Mouse (Mus musculus) hindbrain, embryonic 13.5 days (tissue): ENCODE results near the gene Fig4. TPM values are rescaled to one million over a fixed set of nuclear protein-coding genes. Genes with fewer than 3 reads are reported as not detected.

Experiments used
- ATAC-seq: fragments of 200-750 bp; cut with Nextera tagmentation; 2 replicates; pipeline ENCODE4 v1.8.0; 2017; ENCODE audit warnings: moderate TSS enrichment; ENCODE audit not compliant: low FRiP score
- H3K27ac ChIP-seq: fragments of 300-500 bp; sonication (generic); 2 replicates; pipeline ENCODE4 v1.5.1; 2015; ENCODE audit warnings: inconsistent platforms, mild to moderate bottlenecking, moderate library complexity
- H3K27me3 ChIP-seq: fragments of 300-500 bp; sonication (generic); 2 replicates; pipeline ENCODE4 v1.6.1; 2015; ENCODE audit warnings: mild to moderate bottlenecking, inconsistent platforms
- H3K36me3 ChIP-seq: fragments of 300-500 bp; sonication (generic); 2 replicates; pipeline ENCODE4 v1.6.1; 2015; ENCODE audit warnings: mild to moderate bottlenecking, inconsistent platforms
- H3K4me1 ChIP-seq: fragments of 300-500 bp; sonication (generic); replicated peaks from 2 replicates; pipeline ENCODE4 v1.6.1; 2015; ENCODE audit warnings: inconsistent platforms
- H3K4me2 ChIP-seq: fragments of 300-500 bp; sonication (generic); 2 replicates; pipeline ENCODE4 v1.6.1; 2015; ENCODE audit warnings: inconsistent platforms, mild to moderate bottlenecking, moderate library complexity
- H3K4me3 ChIP-seq: fragments of 300-500 bp; sonication (generic); 2 replicates; pipeline ENCODE4 v1.5.1; 2015; ENCODE audit warnings: mild to moderate bottlenecking, inconsistent platforms
- H3K9ac ChIP-seq: fragments of 300-500 bp; sonication (generic); 2 replicates; pipeline ENCODE4 v1.6.1; 2015; ENCODE audit warnings: mild to moderate bottlenecking, inconsistent platforms
- H3K9me3 ChIP-seq: fragments of 300-500 bp; sonication (generic); 2 replicates; pipeline ENCODE4 v1.6.1; 2016; ENCODE audit warnings: inconsistent platforms
- WGBS: fragments of 180-500 bp; shearing (Covaris S2); methylation state at CpG from one replicate; pipeline ENCODE4 v1.1.7; 2015; 5-methylcytosine and 5-hydroxymethylcytosine counted together
- polyA plus RNA-seq: library from polyadenylated mRNA; unstranded; fragments of >200 nt; fragmentation: Nextera tagmentation; extraction: Ambion mirVana; gene quantifications from 2 replicates; pipeline ENCODE4 v1.2.1, GENCODE M21; 2015

Fig4 gene
- polyA plus RNA-seq, 1 experiment from 2014 or later: 28.0 TPM

DNA sequence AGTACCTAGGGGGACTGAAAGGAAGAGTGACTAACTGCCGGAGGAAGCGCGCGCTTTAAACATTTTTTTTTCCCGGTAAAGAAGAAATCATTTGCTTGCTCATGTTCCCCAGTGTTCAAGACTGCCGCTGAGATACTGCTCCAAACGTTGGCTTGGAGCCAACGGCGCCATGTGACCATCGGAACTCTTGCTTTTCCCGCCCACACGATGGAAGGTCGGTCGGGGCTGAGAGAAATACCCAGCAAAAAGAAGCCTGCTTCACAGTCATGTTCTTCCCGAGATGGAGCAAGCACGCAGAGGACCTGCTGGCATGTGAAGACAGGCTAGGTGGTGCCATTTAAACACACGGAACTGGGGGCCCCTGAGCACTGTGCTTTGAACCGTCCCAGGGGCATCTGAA, 151.6 kb downstream of the Fig4 start:
- peaks cover 2% of the 10 kb centered on the region; the same call in 1 of the 2 replicates for H3K27me3 ChIP-seq
- peaks cover 4% of the 10 kb centered on the region for H3K4me1 ChIP-seq
- H3K4me2 ChIP-seq: no peak overlapping the region
- H3K27ac ChIP-seq: no peak overlapping the region
- ATAC-seq: no peak
- WGBS: 74% methylated on average over 18 of the region's 18 CpGs
- H3K4me3 ChIP-seq: no peak overlapping the region
- H3K9me3 ChIP-seq: no peaks in the 10 kb centered on the region
- no peaks in the 10 kb centered on the region for H3K36me3 ChIP-seq
- H3K9ac ChIP-seq: no peak overlapping the region

GRCm38 (mm10) chr10:41151021-41151420, 152.0 kb downstream of the Fig4 start:
- no peak for ATAC-seq
- H3K4me2 ChIP-seq: no peak overlapping the region

GRCm38 (mm10) chr10:41150496-41150895, 152.6 kb downstream of the Fig4 start:
- no peak overlapping the region for H3K4me2 ChIP-seq
- WGBS: 72% methylated on average over 2 of the region's 2 CpGs
- H3K9ac ChIP-seq: no peak overlapping the region
- peaks cover 6% of the 10 kb centered on the region for H3K4me1 ChIP-seq
- no peak for ATAC-seq
- H3K4me3 ChIP-seq: no peak overlapping the region
- H3K9me3 ChIP-seq: no peaks in the 10 kb centered on the region
- H3K27me3 ChIP-seq: peaks cover 4% of the 10 kb centered on the region; the same call in 1 of the 2 replicates
- no peak overlapping the region for H3K27ac ChIP-seq
- no peaks in the 10 kb centered on the region for H3K36me3 ChIP-seq

More at GRCm38 (mm10) chr10:41151021-41151420, 152.0 kb downstream of the Fig4 start:
- Histone ChIP-seq H3K36me3 (no peaks in the 10 kb centered on the region), H3K27me3 (peaks cover 4% of the 10 kb centered on the region; the same call in 1 of the 2 replicates), H3K9ac (no peak overlapping the region), H3K4me3 (no peak overlapping the region), H3K27ac (no peak overlapping the region), H3K9me3 (no peaks in the 10 kb centered on the region), H3K4me1 (peaks cover 4% of the 10 kb centered on the region)
- WGBS: 79% methylated on average over 10 of the region's 10 CpGs

GRCm38 (mm10) chr10:41149307-41149706, 153.8 kb downstream of the Fig4 start:
- H3K27me3 ChIP-seq: peaks cover 4% of the 10 kb centered on the region; the same call in 1 of the 2 replicates
- no peaks in the 10 kb centered on the region for H3K36me3 ChIP-seq
- 83% methylated on average over 3 of the region's 3 CpGs for WGBS
- no peaks in the 10 kb centered on the region for H3K9me3 ChIP-seq
- H3K27ac ChIP-seq: no peak overlapping the region
- peaks cover 13% of the 10 kb centered on the region for H3K4me1 ChIP-seq
- ATAC-seq: no peak
- H3K4me2 ChIP-seq: no peak overlapping the region
- H3K4me3 ChIP-seq: no peak overlapping the region
- no peak overlapping the region for H3K9ac ChIP-seq

DNA sequence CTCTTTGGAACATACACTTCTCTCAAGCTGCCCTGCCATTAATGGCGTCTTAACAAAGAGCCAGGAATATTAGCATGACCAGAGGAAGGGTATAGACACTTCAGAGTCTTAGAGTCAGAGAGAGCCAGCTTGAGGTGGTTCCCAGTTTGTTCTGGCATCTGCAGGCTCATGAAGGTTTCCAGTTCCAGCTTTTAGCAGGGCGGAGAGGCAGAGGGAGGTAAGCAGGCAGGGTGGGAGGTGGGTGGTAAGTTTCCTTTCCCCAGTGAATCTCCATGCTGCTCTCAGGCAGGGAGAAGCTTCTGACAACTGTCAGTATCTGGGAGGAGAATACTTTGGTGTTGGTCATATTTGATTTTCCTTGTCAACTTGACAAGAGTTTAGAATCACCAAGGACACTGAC, 156.9 kb downstream of the Fig4 start:
- Histone ChIP-seq H3K4me3 (no peak overlapping the region), H3K27ac (no peak overlapping the region), H3K27me3 (peaks cover 4% of the 10 kb centered on the region; the same call in 1 of the 2 replicates), H3K4me1 (peaks cover 9% of the 10 kb centered on the region; the same call in 1 of the 2 replicates), H3K9me3 (no peaks in the 10 kb centered on the region), H3K36me3 (no peaks in the 10 kb centered on the region), H3K4me2 (no peak overlapping the region), H3K9ac (no peak overlapping the region)
- WGBS: 61% methylated on average over 2 of the region's 2 CpGs
- no peak for ATAC-seq

Other genes starting within 250 kb of the Fig4 start
- gene Gpr6, start 231.0 kb downstream of the Fig4 start, polyA plus RNA-seq: 0.36 and 0.39 TPM in 2 replicates
- gene Ak9, start 720 bp upstream of the Fig4 start, polyA plus RNA-seq: 0.25 and 0.26 TPM in 2 replicates
- 20.5 and 21.6 TPM in 2 replicates for gene Zbtb24, start 147.1 kb upstream of the Fig4 start, polyA plus RNA-seq
- 27.9 and 29.6 TPM in 2 replicates for gene Mical1, start 173.1 kb upstream of the Fig4 start, polyA plus RNA-seq
- 31.6 and 39.4 TPM in 2 replicates for gene Smpd2, start 187.1 kb upstream of the Fig4 start, polyA plus RNA-seq
- 2.7 and 4.6 TPM in 2 replicates for gene Ppil6, start 187.2 kb upstream of the Fig4 start, polyA plus RNA-seq
- gene Cd164, start 216.2 kb upstream of the Fig4 start, polyA plus RNA-seq: 55.9 and 62.1 TPM in 2 replicates